Mouse (Mus musculus) G1E (cell line): Measurements from ENCODE around the gene Dmtf1.

Experiments
- CTCF ChIP-seq: IDR thresholded peaks from 2 replicates; pipeline ENCODE4 v1.5.1; 2012; ENCODE audit warnings: low read depth, low read length, inconsistent platforms, mixed read lengths
- GATA1 ChIP-seq: IDR thresholded peaks from 2 replicates; pipeline ENCODE4 v1.6.1; 2012; ENCODE audit warnings: borderline replicate concordance, low read length, inconsistent platforms, mixed read lengths
- GATA2 ChIP-seq: IDR thresholded peaks from 2 replicates; pipeline ENCODE4 v1.6.1; 2012; ENCODE audit warnings: low read depth, low read length, inconsistent platforms, borderline replicate concordance
- TAL1 ChIP-seq: conservative IDR thresholded peaks from 2 replicates; pipeline ENCODE4 v1.6.1; 2012; ENCODE audit warnings: low read depth, low read length, inconsistent platforms, mixed read lengths

- TF ChIP-seq GATA1 (no peak), CTCF (no peak), GATA2 (no peak), TAL1 (no peak)
These were observed 57.6 kb downstream of the Dmtf1 start for GRCm38 (mm10) chr5:9103958-9104357.
